Mouse (Mus musculus): ENCODE data around the gene Zfp365. TPM values are rescaled to one million over a fixed set of nuclear protein-coding genes. Genes with fewer than 3 reads are reported as not detected.

Gene Zfp365
- polyA plus RNA-seq (2011; ENCODE audit: insufficient read depth, insufficient read length, low read depth, missing spikeins) = 27.1 and 33.0 TPM in 2 replicates

DNA sequence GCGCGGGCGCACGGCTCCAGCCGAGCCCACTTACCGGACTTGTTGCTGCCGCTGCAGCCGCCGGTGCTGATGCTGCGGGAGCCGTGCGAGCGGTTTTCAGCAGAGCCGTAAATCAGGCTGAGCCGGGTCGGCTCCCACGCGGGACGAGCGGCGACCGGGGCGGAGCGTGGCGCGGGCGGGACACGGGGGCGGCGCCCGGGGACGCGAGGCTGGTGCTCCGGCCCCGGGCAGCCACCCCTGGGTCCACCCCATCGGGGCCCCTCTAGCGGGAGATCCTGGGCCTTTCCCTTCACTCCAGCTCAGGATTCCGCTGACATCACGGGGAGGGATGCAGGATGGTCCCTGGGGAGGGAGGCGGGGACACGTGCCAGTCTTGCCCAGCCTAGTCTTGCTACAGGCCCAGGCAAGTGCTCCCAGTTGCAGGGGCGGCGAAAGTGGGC is at the start of gene Zfp365:
TSS of gene Zfp365 (minus strand) at position 326 of the 440 bp plus-strand sequence.
- no peaks in the 10 kb centered on the region for H3K9me3 ChIP-seq (replicated peaks; ENCODE audit: control insufficient read depth, insufficient read depth, low read length, poor library complexity, severe bottlenecking)
- no peaks in the 10 kb centered on the region for H3K27me3 ChIP-seq (ENCODE audit: control insufficient read depth, insufficient read depth, low read length, poor library complexity, severe bottlenecking)
- TF ChIP-seq CTCF (IDR thresholded peaks at IDR 0.05; ENCODE audit: low read depth, low read length) (no peak), EP300 (IDR thresholded peaks at IDR 0.05; ENCODE audit: insufficient read depth, low read depth, low read length) (peak; percentile 65; the same call in 1 of the 2 replicates)
- H3K4me1 ChIP-seq (ENCODE audit: control insufficient read depth, insufficient read depth, low read length) = no peaks in the 10 kb centered on the region
- peak within 1 kb of the TSS; percentile 82 for H3K4me3 ChIP-seq (ENCODE audit: low read depth, low read length)
- no peak within 1 kb of the TSS; the same call in 1 of the 2 replicates for H3K27ac ChIP-seq (ENCODE audit: insufficient read depth, low read length)
- H3K36me3 ChIP-seq (ENCODE audit: control insufficient read depth, insufficient read depth, low read length, poor library complexity, severe bottlenecking) = no peaks in the 10 kb centered on the region
- peak within 1 kb of the TSS; percentile 65 for H3K9ac ChIP-seq (ENCODE audit: low read depth, poor library complexity, severe bottlenecking)

DNA sequence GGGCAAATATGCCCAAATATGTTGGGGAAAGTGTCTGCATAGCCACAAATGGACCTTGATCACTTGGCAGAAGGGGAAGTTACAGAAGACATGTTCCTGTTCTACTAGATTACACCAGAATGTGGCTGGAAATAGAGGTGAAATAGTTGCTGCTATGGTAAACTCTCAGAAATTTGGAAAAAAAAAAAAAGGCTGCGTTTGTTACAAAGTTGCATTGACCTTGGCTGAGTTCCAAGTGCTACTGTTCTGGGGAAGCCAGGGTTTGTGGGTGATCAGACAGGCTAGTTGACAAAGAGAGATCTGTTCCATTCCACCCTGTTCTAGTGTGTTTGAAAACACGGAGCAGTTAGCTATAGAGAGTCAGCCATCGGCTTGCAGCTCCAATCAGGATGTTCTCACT is 47.5 kb upstream of the Zfp365 start:
- no peak for TF ChIP-seq POLR2A (IDR thresholded peaks at IDR 0.05; ENCODE audit: insufficient read depth, low read length)
- no peak for TF ChIP-seq EP300 (IDR thresholded peaks at IDR 0.05; ENCODE audit: insufficient read depth, low read depth, low read length)
- TF ChIP-seq CTCF (IDR thresholded peaks at IDR 0.05; ENCODE audit: low read depth, low read length) = no peak
- no peak overlapping the region for H3K9ac ChIP-seq (ENCODE audit: low read depth, poor library complexity, severe bottlenecking)
- H3K36me3 ChIP-seq (ENCODE audit: control insufficient read depth, insufficient read depth, low read length, poor library complexity, severe bottlenecking) = no peaks in the 10 kb centered on the region
- H3K9me3 ChIP-seq (replicated peaks; ENCODE audit: control insufficient read depth, insufficient read depth, low read length, poor library complexity, severe bottlenecking) = no peaks in the 10 kb centered on the region
- H3K27me3 ChIP-seq (ENCODE audit: control insufficient read depth, insufficient read depth, low read length, poor library complexity, severe bottlenecking) = no peaks in the 10 kb centered on the region
- no peaks in the 10 kb centered on the region for H3K4me1 ChIP-seq (ENCODE audit: control insufficient read depth, insufficient read depth, low read length)
- no peak overlapping the region for H3K4me3 ChIP-seq (ENCODE audit: low read depth, low read length)
- H3K27ac ChIP-seq (ENCODE audit: insufficient read depth, low read length) = no peak overlapping the region

DNA sequence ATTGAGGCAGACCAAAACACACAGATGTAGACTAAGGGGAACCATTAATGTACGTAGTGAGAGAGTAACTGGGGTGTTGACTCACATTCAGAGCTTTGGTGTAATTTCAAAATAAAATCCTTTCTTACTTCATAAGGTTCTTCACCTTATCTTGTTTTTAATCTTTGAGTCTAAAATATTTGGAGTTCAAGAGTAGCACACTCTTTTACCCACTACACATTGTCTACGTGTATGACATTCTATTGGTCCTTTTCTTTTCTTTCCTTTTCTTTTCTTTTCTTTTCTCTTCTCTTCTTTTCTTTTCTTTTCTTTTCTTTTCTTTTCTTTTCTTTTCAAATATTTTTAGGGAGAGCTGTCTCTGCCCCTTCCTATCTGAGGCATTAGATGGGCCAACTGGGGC is 43.5 kb upstream of the Zfp365 start:
- no peaks in the 10 kb centered on the region for H3K4me1 ChIP-seq (ENCODE audit: control insufficient read depth, insufficient read depth, low read length)
- TF ChIP-seq EP300 (IDR thresholded peaks at IDR 0.05; ENCODE audit: insufficient read depth, low read depth, low read length) (no peak), CTCF (IDR thresholded peaks at IDR 0.05; ENCODE audit: low read depth, low read length) (no peak), POLR2A (IDR thresholded peaks at IDR 0.05; ENCODE audit: insufficient read depth, low read length) (no peak)
- no peaks in the 10 kb centered on the region for H3K9me3 ChIP-seq (replicated peaks; ENCODE audit: control insufficient read depth, insufficient read depth, low read length, poor library complexity, severe bottlenecking)
- no peaks in the 10 kb centered on the region for H3K36me3 ChIP-seq (ENCODE audit: control insufficient read depth, insufficient read depth, low read length, poor library complexity, severe bottlenecking)
- H3K4me3 ChIP-seq (ENCODE audit: low read depth, low read length) = no peak overlapping the region
- H3K27ac ChIP-seq (ENCODE audit: insufficient read depth, low read length) = no peak overlapping the region
- no peaks in the 10 kb centered on the region for H3K27me3 ChIP-seq (ENCODE audit: control insufficient read depth, insufficient read depth, low read length, poor library complexity, severe bottlenecking)
- no peak overlapping the region for H3K9ac ChIP-seq (ENCODE audit: low read depth, poor library complexity, severe bottlenecking)

DNA sequence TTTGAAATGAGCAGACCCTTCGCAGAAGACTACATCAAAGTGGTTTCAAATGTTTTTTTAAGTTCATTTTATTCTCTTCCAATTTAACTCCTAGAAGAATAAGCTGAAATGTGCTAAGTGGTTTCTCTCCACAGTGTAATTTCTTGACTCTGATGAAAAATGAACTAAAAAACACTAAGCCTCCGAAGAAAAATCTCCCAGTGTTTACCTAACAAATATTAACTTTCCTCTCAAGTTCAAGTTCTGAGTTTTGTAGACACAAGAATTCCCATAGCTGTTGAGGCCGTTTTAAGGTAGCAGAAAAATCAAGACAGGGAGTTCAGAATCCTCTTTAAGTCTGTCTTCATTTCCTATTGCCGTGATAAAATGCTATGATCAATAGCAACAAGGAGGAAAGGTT is 39.2 kb upstream of the Zfp365 start:
- H3K27ac ChIP-seq (ENCODE audit: insufficient read depth, low read length) = no peak overlapping the region
- H3K36me3 ChIP-seq (ENCODE audit: control insufficient read depth, insufficient read depth, low read length, poor library complexity, severe bottlenecking) = no peaks in the 10 kb centered on the region
- no peak for TF ChIP-seq EP300 (IDR thresholded peaks at IDR 0.05; ENCODE audit: insufficient read depth, low read depth, low read length)
- TF ChIP-seq CTCF (IDR thresholded peaks at IDR 0.05; ENCODE audit: low read depth, low read length) = no peak
- no peak for TF ChIP-seq POLR2A (IDR thresholded peaks at IDR 0.05; ENCODE audit: insufficient read depth, low read length)
- H3K27me3 ChIP-seq (ENCODE audit: control insufficient read depth, insufficient read depth, low read length, poor library complexity, severe bottlenecking) = no peaks in the 10 kb centered on the region
- H3K4me1 ChIP-seq (ENCODE audit: control insufficient read depth, insufficient read depth, low read length) = no peaks in the 10 kb centered on the region
- no peak overlapping the region for H3K4me3 ChIP-seq (ENCODE audit: low read depth, low read length)
- no peak overlapping the region for H3K9ac ChIP-seq (ENCODE audit: low read depth, poor library complexity, severe bottlenecking)
- no peaks in the 10 kb centered on the region for H3K9me3 ChIP-seq (replicated peaks; ENCODE audit: control insufficient read depth, insufficient read depth, low read length, poor library complexity, severe bottlenecking)

DNA sequence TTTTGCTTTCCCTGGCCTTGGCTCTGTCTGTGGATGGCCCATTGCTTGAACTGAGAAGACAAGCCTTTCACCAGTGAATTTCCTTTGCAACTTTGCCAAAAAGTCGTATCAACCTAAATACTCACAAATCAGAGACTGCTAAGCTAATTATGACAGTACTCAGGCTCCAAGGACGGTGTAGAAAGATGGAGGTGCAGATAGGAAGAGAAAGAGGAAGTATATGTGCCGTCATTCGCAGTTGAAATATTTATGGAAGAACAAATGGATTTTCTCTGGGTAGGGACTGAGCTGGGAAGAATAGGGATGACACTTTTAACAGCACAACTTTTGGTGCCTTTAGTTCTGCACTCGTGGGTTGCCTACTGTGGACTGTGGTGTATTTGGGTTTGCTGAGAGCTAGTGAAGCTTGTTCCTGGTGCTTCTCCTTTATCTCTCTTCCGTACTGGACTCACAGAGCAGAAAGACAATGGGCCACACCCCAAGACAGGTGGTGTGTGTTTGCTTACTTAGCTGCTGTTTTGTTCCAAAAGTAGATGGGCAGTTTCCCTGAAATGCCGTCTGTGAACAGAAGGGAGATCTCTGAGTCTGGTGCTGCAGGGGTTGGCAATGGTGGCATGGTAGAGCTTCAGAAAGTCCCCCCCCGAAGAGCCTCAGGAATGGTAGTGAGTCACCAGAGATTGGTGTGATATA is 37.7 kb upstream of the Zfp365 start:
- H3K9ac ChIP-seq (ENCODE audit: low read depth, poor library complexity, severe bottlenecking) = no peak overlapping the region
- TF ChIP-seq POLR2A (IDR thresholded peaks at IDR 0.05; ENCODE audit: insufficient read depth, low read length) (no peak), EP300 (IDR thresholded peaks at IDR 0.05; ENCODE audit: insufficient read depth, low read depth, low read length) (no peak), CTCF (IDR thresholded peaks at IDR 0.05; ENCODE audit: low read depth, low read length) (no peak)
- H3K36me3 ChIP-seq (ENCODE audit: control insufficient read depth, insufficient read depth, low read length, poor library complexity, severe bottlenecking) = no peaks in the 10 kb centered on the region
- no peak overlapping the region for H3K27ac ChIP-seq (ENCODE audit: insufficient read depth, low read length)
- no peaks in the 10 kb centered on the region for H3K27me3 ChIP-seq (ENCODE audit: control insufficient read depth, insufficient read depth, low read length, poor library complexity, severe bottlenecking)
- H3K9me3 ChIP-seq (replicated peaks; ENCODE audit: control insufficient read depth, insufficient read depth, low read length, poor library complexity, severe bottlenecking) = no peaks in the 10 kb centered on the region
- no peak overlapping the region for H3K4me3 ChIP-seq (ENCODE audit: low read depth, low read length)
- no peaks in the 10 kb centered on the region for H3K4me1 ChIP-seq (ENCODE audit: control insufficient read depth, insufficient read depth, low read length)

DNA sequence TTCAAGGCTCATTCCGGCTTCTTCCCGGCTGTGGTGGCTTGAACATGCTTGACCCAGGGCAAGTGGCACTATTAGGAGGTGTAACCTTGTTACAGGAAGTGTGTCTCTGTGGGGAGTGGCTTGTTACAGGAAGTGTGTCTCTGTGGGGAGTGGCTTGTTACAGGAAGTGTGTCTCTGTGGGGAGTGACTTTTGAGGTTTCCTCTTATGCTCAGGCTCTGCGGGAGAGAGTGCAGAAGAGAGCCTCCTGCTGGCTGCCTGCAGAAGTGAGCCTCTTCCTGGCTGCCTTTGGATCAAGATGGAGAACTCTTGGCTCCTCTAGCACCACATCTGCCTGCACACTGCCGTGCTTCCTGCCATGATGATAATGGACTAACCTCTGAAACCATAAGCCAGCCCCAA is 31.1 kb upstream of the Zfp365 start:
- Histone ChIP-seq H3K9ac (ENCODE audit: low read depth, poor library complexity, severe bottlenecking) (no peak overlapping the region), H3K27me3 (ENCODE audit: control insufficient read depth, insufficient read depth, low read length, poor library complexity, severe bottlenecking) (no peaks in the 10 kb centered on the region), H3K9me3 (replicated peaks; ENCODE audit: control insufficient read depth, insufficient read depth, low read length, poor library complexity, severe bottlenecking) (no peaks in the 10 kb centered on the region), H3K4me3 (ENCODE audit: low read depth, low read length) (no peak overlapping the region), H3K27ac (ENCODE audit: insufficient read depth, low read length) (no peak overlapping the region), H3K4me1 (ENCODE audit: control insufficient read depth, insufficient read depth, low read length) (no peaks in the 10 kb centered on the region), H3K36me3 (ENCODE audit: control insufficient read depth, insufficient read depth, low read length, poor library complexity, severe bottlenecking) (no peaks in the 10 kb centered on the region)
- TF ChIP-seq EP300 (IDR thresholded peaks at IDR 0.05; ENCODE audit: insufficient read depth, low read depth, low read length) (no peak), POLR2A (IDR thresholded peaks at IDR 0.05; ENCODE audit: insufficient read depth, low read length) (no peak), CTCF (IDR thresholded peaks at IDR 0.05; ENCODE audit: low read depth, low read length) (peak; percentile 57)

Data from ES-Bruce4 (cell line).